Mouse (Mus musculus): ENCODE results near the gene Tspan31. TPM values are rescaled to one million over a fixed set of nuclear protein-coding genes. Genes with fewer than 3 reads are reported as not detected.
A peak's percentile ranks its signal among the peaks of the same experiment; 100 is the strongest.
"Not testable (repeated sequence)": the region's sequence is repeated elsewhere in the genome, so short reads cannot be mapped to it uniquely, and the experiment has no call there.

Tspan31 gene
- polyA plus RNA-seq, 1 experiment from 2014 or later = 189 TPM

DNA sequence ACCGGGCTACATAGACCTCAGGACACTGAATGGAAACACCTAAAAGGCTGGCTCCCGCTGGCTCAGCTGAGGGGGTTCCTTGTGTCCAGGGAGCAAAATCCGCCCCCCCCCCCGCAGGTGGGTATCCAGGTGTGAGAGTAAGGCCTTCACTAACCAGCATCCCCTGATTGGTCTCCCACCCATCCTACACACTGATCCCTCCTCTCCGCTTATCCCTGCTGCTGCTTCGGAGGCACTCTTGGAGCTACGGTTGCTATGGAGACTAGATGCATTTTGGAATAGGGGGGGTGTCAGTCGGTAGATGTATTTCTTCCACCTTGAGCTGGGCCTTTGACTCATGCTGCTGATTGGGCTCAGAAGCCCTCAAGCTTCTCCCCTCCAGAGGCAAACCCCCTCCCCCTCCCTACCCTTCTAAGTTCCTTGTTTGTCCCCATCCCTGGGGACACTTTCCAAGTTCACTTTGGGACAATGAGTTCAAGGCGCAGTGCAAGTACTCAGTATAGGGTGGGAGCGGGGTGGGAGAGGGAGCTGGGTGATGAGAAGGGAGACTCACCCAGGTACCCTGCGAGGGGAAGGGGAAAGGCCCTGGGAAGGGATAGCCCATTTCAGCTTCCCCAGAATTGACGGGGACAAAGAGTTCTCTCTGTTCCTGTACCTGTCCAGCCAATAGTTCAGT, 8.1 kb upstream of the Tspan31 start:
- 4% methylated on average over 12 of the region's 12 CpGs for WGBS
- Histone ChIP-seq H3K4me1 (ENCODE audit: control insufficient read depth, insufficient read depth, low read length) (peaks cover 40% of the 10 kb centered on the region), H3K36me3 (ENCODE audit: control insufficient read depth, insufficient read depth, low read length) (no peaks in the 10 kb centered on the region), H3K27ac (ENCODE audit: low read length) (no peak overlapping the region), H3K27me3 (replicated peaks; ENCODE audit: control insufficient read depth, insufficient read depth, low read length) (peaks cover 59% of the 10 kb centered on the region), H3K9ac (ENCODE audit: low read depth, low read length) (no peak overlapping the region), H3K9me3 (ENCODE audit: control insufficient read depth, low read length) (no peaks in the 10 kb centered on the region), H3K4me3 (ENCODE audit: low read length) (peak overlapping the region; percentile 51), H3K4me2 (ENCODE audit: low read depth, low read length) (peak overlapping the region; percentile 77)
- no peak for ATAC-seq

DNA sequence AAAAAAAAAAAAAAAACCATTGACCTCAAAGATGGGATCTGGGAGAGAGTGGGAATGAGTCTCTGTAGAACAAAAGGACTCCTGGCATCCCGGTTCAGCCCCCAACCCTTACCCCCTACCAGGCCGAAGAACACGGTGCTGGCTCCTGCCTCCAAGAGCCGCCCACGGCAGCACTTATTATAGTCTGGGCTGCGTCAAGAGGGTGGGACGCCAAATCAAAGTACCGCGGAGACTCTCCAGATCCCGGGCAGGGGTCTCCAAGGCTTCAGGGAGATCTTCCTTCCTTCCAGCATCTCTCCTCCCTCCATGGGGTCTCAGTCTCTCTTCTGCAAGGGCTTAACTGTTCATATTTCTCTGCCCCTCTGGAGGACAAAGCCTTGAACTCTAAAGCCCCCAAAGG, 7.5 kb upstream of the Tspan31 start:
- Histone ChIP-seq H3K27me3 (replicated peaks; ENCODE audit: control insufficient read depth, insufficient read depth, low read length) (peaks cover 56% of the 10 kb centered on the region), H3K27ac (ENCODE audit: low read length) (no peak overlapping the region), H3K4me1 (ENCODE audit: control insufficient read depth, insufficient read depth, low read length) (peaks cover 40% of the 10 kb centered on the region), H3K4me3 (ENCODE audit: low read length) (no peak overlapping the region), H3K36me3 (ENCODE audit: control insufficient read depth, insufficient read depth, low read length) (no peaks in the 10 kb centered on the region), H3K9me3 (ENCODE audit: control insufficient read depth, low read length) (no peaks in the 10 kb centered on the region), H3K4me2 (ENCODE audit: low read depth, low read length) (no peak overlapping the region), H3K9ac (ENCODE audit: low read depth, low read length) (no peak overlapping the region)
- 8% methylated on average over 10 of the region's 10 CpGs for WGBS
- ATAC-seq = no peak

DNA sequence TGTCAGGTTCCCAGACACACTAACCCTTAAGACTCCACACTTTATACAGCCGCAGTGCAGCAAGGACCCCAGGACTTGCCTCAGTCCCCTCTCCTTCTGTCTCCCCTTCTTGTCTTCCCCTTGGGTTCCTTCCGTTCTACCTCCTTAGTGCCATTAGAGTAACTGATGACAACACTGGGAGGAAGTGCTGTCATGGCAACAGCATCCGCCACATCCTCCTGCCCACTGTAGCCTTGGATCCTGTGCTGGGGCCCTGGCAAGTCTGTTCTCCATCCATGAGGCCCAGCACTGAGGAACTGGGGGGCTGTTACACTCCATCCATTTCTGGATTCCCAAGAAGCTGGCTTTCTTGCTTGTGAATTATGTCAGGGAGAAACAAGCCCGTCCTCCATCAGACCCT, 6.0 kb upstream of the Tspan31 start:
- Histone ChIP-seq H3K9ac (ENCODE audit: low read depth, low read length) (no peak overlapping the region), H3K4me2 (ENCODE audit: low read depth, low read length) (no peak overlapping the region), H3K27ac (ENCODE audit: low read length) (no peak overlapping the region), H3K9me3 (ENCODE audit: control insufficient read depth, low read length) (no peaks in the 10 kb centered on the region), H3K4me3 (ENCODE audit: low read length) (no peak overlapping the region), H3K27me3 (replicated peaks; ENCODE audit: control insufficient read depth, insufficient read depth, low read length) (peaks cover 44% of the 10 kb centered on the region), H3K4me1 (ENCODE audit: control insufficient read depth, insufficient read depth, low read length) (peaks cover 33% of the 10 kb centered on the region), H3K36me3 (ENCODE audit: control insufficient read depth, insufficient read depth, low read length) (no peaks in the 10 kb centered on the region)
- ATAC-seq = no peak
- 33% methylated on average over 4 of the region's 4 CpGs for WGBS

DNA sequence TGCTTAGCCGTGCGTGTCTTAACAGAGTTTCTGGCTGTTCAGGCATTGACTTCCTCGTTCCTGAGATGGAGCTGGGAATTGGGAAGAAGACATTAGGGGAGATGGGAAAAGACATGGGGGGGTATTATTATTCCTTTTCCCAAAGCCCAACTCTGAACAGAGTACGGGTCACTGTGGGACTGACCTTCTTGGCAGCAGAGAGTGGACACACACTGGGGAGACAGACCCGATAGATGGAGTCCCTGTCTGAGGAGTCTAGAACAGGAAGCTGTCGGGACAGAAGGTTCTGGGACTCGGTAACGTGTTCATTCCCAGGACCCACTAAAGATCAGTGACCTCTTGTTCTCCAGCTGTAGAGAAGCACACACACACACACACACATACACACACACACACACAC, 5.6 kb upstream of the Tspan31 start:
- no peak overlapping the region for H3K4me3 ChIP-seq (ENCODE audit: low read length)
- WGBS = 68% methylated on average over 8 of the region's 8 CpGs
- no peak overlapping the region for H3K27ac ChIP-seq (ENCODE audit: low read length)
- no peak overlapping the region for H3K4me2 ChIP-seq (ENCODE audit: low read depth, low read length)
- peaks cover 40% of the 10 kb centered on the region for H3K27me3 ChIP-seq (replicated peaks; ENCODE audit: control insufficient read depth, insufficient read depth, low read length)
- H3K9ac ChIP-seq (ENCODE audit: low read depth, low read length) = no peak overlapping the region
- H3K9me3 ChIP-seq (ENCODE audit: control insufficient read depth, low read length) = no peaks in the 10 kb centered on the region
- ATAC-seq = no peak
- H3K4me1 ChIP-seq (ENCODE audit: control insufficient read depth, insufficient read depth, low read length) = peaks cover 32% of the 10 kb centered on the region
- H3K36me3 ChIP-seq (ENCODE audit: control insufficient read depth, insufficient read depth, low read length) = no peaks in the 10 kb centered on the region

DNA sequence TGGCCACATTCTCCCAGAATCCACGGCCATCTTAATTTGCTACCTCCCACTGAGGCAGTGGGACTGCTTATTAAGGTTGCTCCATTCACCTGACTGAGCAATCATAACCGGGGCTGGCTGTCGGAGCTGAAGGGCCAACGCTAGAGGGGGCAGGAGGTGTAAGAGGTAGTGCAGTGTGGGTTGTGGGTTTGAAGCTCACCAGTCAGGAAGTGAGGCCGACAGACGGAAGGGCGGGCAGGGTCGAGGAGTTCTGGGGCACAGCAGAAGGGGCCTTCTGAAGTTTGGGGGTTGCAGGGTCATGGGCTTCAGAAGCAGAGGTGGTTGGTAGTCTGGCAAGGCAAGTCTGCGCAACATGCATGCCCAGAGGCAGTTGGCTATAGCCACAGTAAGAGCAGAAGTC, 5.0 kb upstream of the Tspan31 start, which contains the start of gene Agap2:
TSS of gene Agap2 (plus strand) at position 205 of the 400 bp plus-strand sequence.
- no peak within 1 kb of the TSS for H3K27ac ChIP-seq (ENCODE audit: low read length)
- no peak within 1 kb of the TSS for H3K9ac ChIP-seq (ENCODE audit: low read depth, low read length)
- no peaks in the 10 kb centered on the region for H3K9me3 ChIP-seq (ENCODE audit: control insufficient read depth, low read length)
- no peaks in the 10 kb centered on the region for H3K36me3 ChIP-seq (ENCODE audit: control insufficient read depth, insufficient read depth, low read length)
- no peak for ATAC-seq
- peaks cover 27% of the 10 kb centered on the region for H3K4me1 ChIP-seq (ENCODE audit: control insufficient read depth, insufficient read depth, low read length)
- WGBS = 59% methylated on average over 9 of the region's 9 CpGs
- no peak within 1 kb of the TSS for H3K4me3 ChIP-seq (ENCODE audit: low read length)
- H3K27me3 ChIP-seq (replicated peaks; ENCODE audit: control insufficient read depth, insufficient read depth, low read length) = peaks cover 34% of the 10 kb centered on the region
- no peak within 1 kb of the TSS for H3K4me2 ChIP-seq (ENCODE audit: low read depth, low read length)

DNA sequence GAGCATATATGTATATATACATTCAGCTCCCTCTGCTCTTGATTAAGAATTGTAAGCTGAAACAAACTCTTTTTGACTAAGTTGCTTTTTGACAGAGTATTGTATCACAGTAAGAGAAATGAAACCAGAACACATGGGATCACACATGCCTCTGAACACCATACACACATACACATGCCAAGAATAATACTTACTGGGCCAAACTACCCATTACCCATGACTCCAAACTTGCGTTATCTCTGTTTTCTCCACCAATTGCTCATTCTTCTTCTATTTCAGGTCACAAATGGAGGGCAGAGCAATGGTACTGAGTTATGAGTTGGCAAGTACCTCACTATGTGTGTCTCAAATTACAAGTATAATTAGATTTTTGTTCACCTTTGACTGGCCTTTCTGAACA, 3.9 kb upstream of the Tspan31 start:
- H3K27me3 ChIP-seq (replicated peaks; ENCODE audit: control insufficient read depth, insufficient read depth, low read length) = peaks cover 23% of the 10 kb centered on the region
- H3K9me3 ChIP-seq (ENCODE audit: control insufficient read depth, low read length) = no peaks in the 10 kb centered on the region
- WGBS = 91% methylated on average over 1 of the region's 1 CpGs
- H3K4me1 ChIP-seq (ENCODE audit: control insufficient read depth, insufficient read depth, low read length) = peaks cover 21% of the 10 kb centered on the region
- H3K27ac ChIP-seq (ENCODE audit: low read length) = no peak overlapping the region
- H3K9ac ChIP-seq (ENCODE audit: low read depth, low read length) = no peak overlapping the region
- H3K36me3 ChIP-seq (ENCODE audit: control insufficient read depth, insufficient read depth, low read length) = no peaks in the 10 kb centered on the region
- H3K4me2 ChIP-seq (ENCODE audit: low read depth, low read length) = no peak overlapping the region
- no peak for ATAC-seq
- no peak overlapping the region for H3K4me3 ChIP-seq (ENCODE audit: low read length)

DNA sequence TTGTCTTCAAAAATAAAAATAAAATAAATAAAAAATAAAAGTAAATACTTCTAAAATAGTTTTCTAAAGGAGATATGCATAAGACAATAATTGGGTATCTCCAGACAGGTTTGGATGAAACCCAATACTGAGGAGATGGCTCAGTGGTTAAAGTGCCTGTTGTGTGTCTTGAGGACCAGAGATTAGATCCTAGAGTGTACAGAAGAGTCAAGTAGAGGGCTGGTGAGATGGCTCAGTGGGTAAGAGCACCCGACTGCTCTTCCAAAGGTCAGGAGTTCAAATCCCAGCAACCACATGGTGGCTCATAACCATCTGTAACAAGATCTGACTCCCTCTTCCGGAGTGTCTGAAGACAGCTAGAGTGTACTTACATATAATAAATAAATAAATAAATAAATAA, 2.9 kb upstream of the Tspan31 start:
- H3K36me3 ChIP-seq (ENCODE audit: control insufficient read depth, insufficient read depth, low read length); H3K27ac ChIP-seq (ENCODE audit: low read length); H3K9me3 ChIP-seq (ENCODE audit: control insufficient read depth, low read length); ATAC-seq; H3K4me3 ChIP-seq (ENCODE audit: low read length); H3K4me2 ChIP-seq (ENCODE audit: low read depth, low read length); H3K9ac ChIP-seq (ENCODE audit: low read depth, low read length): not testable (repeated sequence)
- H3K4me1 ChIP-seq (ENCODE audit: control insufficient read depth, insufficient read depth, low read length) = peaks cover 17% of the 10 kb centered on the region
- WGBS = 65% methylated on average over 2 of the region's 2 CpGs
- peaks cover 14% of the 10 kb centered on the region for H3K27me3 ChIP-seq (replicated peaks; ENCODE audit: control insufficient read depth, insufficient read depth, low read length)

DNA sequence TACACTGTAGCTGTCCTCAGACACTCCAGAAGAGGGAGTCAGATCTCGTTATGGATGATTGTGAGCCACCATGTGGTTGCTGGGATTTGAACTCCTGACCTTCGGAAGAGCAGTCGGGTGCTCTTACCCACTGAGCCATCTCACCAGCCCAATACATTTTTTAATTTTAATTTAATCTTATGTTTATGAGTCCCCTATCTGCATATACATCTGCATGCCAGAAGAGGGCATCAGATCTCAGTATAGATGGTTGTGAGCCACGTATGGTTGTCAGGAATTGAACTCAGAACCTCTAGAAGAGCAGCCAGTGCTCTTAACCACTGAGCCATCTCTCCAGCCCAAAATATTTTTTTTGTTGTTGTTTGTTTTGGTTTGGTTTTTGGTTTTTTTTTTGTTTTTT, 2.2 kb upstream of the Tspan31 start:
- not testable (repeated sequence) for H3K27ac ChIP-seq (ENCODE audit: low read length); ATAC-seq
- 81% methylated on average over 4 of the region's 4 CpGs for WGBS

DNA sequence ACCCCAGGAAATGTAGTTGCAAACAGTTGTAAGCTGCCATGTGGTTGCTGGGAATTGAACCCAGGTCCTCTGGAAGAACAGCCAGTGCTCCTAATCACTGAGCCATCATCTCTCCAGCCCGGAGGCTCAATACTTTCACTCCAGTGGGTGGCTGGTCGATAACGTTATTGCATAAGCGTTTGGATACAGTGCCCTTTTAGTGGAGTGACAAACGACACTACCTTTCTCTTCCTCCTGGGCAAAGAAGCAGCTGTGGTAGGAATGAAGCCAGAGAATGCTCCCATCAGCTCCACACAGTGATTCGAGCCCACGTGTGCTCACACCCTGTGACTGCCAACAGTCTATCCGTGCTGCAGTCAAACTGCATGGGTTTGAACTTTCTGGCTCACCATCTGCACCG, 1.1 kb upstream of the Tspan31 start:
- 64% methylated on average over 9 of the region's 9 CpGs for WGBS
- Histone ChIP-seq H3K9ac (ENCODE audit: low read depth, low read length) (peak overlapping the region; percentile 80; the same call in 1 of the 2 replicates), H3K4me3 (ENCODE audit: low read length) (peak overlapping the region; percentile 69), H3K4me2 (ENCODE audit: low read depth, low read length) (peak overlapping the region; percentile 94), H3K36me3 (ENCODE audit: control insufficient read depth, insufficient read depth, low read length) (peaks cover 16% of the 10 kb centered on the region), H3K4me1 (ENCODE audit: control insufficient read depth, insufficient read depth, low read length) (peaks cover 23% of the 10 kb centered on the region), H3K9me3 (ENCODE audit: control insufficient read depth, low read length) (no peaks in the 10 kb centered on the region), H3K27me3 (replicated peaks; ENCODE audit: control insufficient read depth, insufficient read depth, low read length) (peaks cover 7% of the 10 kb centered on the region; the same call in 1 of the 2 replicates), H3K27ac (ENCODE audit: low read length) (no peak overlapping the region)
- ATAC-seq = no peak

More for the DNA sequence above, 2.2 kb upstream of the Tspan31 start:
- H3K4me2 ChIP-seq (ENCODE audit: low read depth, low read length); H3K27me3 ChIP-seq (replicated peaks; ENCODE audit: control insufficient read depth, insufficient read depth, low read length); H3K9ac ChIP-seq (ENCODE audit: low read depth, low read length); H3K36me3 ChIP-seq (ENCODE audit: control insufficient read depth, insufficient read depth, low read length); H3K9me3 ChIP-seq (ENCODE audit: control insufficient read depth, low read length); H3K4me3 ChIP-seq (ENCODE audit: low read length): not testable (repeated sequence)
- H3K4me1 ChIP-seq (ENCODE audit: control insufficient read depth, insufficient read depth, low read length) = peaks cover 16% of the 10 kb centered on the region
